Mouse (Mus musculus) liver, adult 2 months (tissue): ENCODE measurements at regions not wholly inside any gene's neighbourhood (a gene's known extent, or its start where the extent isn't known, plus 50 kb on each side); places are given as distances from the start of the nearest gene placed in this dataset.

ENCODE experiments used
- CTCF ChIP-seq: fragments of 200-500 bp; IDR thresholded peaks from 2 replicates; pipeline ENCODE4 v1.5.1; 2011; ENCODE audit warnings: low read depth, low read length, control low read depth
- POLR2A ChIP-seq: fragments of 200-500 bp; IDR thresholded peaks from 2 replicates; pipeline ENCODE4 v1.6.1; 2011; ENCODE audit warnings: low read length, control low read depth; ENCODE audit not compliant: insufficient read depth; ENCODE audit errors: extremely low read depth

DNA sequence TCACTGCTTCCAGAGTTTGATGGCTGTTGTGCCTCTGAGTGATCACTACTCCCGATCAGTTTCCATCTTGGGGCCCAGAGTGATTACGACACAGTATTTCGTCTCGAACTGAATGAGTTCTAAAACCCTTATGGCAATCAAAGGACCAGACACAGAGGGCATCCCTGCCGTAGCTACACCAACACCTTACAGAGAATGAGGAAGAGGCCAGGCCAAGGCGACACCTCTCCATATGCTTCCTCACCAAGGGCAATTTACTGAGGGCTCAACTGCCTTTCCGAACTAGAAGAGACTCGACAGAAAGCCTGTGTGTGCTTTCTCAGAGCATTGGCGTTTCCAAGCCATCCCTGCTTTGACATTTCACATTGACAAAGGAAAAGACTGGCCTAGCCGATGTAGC is 289.8 kb upstream of the G2e3 start:
- no peak for TF ChIP-seq CTCF
- no peak for TF ChIP-seq POLR2A
